Mouse (Mus musculus) G1E (cell line): ENCODE data around the gene Ndufa11. TPM values are rescaled to one million over a fixed set of nuclear protein-coding genes. Genes with fewer than 3 reads are reported as not detected.

Experiments used
- ATAC-seq: 2 replicates; pipeline ENCODE4 v1.8.0; 2016; ENCODE audit warnings: mild to moderate bottlenecking; ENCODE audit not compliant: insufficient number of reproducible peaks, poor library complexity, low FRiP score, severe bottlenecking; ENCODE audit errors: extremely low read depth
- DNase-seq: peaks from one replicate; pipeline ENCODE4 v3.0.0; 2012; ENCODE audit warnings: low spot score
- H3K27me3 ChIP-seq: 2 replicates; pipeline ENCODE4 v1.6.1; 2012; ENCODE audit warnings: mild to moderate bottlenecking, low read length, inconsistent platforms; ENCODE audit not compliant: insufficient read depth
- H3K36me3 ChIP-seq: replicated peaks from 2 replicates; pipeline ENCODE3; 2012; ENCODE audit warnings: mild to moderate bottlenecking, inconsistent platforms
- H3K4me1 ChIP-seq: 2 replicates; pipeline ENCODE4 v1.6.1; 2012; ENCODE audit warnings: low read depth, low read length, inconsistent platforms, mixed read lengths; ENCODE audit not compliant: insufficient read depth
- H3K4me3 ChIP-seq: 2 replicates; pipeline ENCODE4 v1.5.1; 2012; ENCODE audit warnings: low read depth, mild to moderate bottlenecking, inconsistent platforms, low read length, moderate library complexity, mixed read lengths
- H3K9me3 ChIP-seq: replicated peaks from 2 replicates; pipeline ENCODE4 v1.6.1; 2012; ENCODE audit warnings: inconsistent platforms
- CTCF ChIP-seq: IDR thresholded peaks from 2 replicates; pipeline ENCODE4 v1.5.1; 2012; ENCODE audit warnings: low read depth, low read length, inconsistent platforms, mixed read lengths
- GATA1 ChIP-seq: IDR thresholded peaks from 2 replicates; pipeline ENCODE4 v1.6.1; 2012; ENCODE audit warnings: borderline replicate concordance, low read length, inconsistent platforms, mixed read lengths
- GATA2 ChIP-seq: IDR thresholded peaks from 2 replicates; pipeline ENCODE4 v1.6.1; 2012; ENCODE audit warnings: low read depth, low read length, inconsistent platforms, borderline replicate concordance
- POLR2AphosphoS5 ChIP-seq: IDR thresholded peaks from 2 replicates; pipeline ENCODE4 v1.6.1; 2012; ENCODE audit warnings: low read depth, low read length, inconsistent platforms; ENCODE audit not compliant: insufficient replicate concordance
- TAL1 ChIP-seq: conservative IDR thresholded peaks from 2 replicates; pipeline ENCODE4 v1.6.1; 2012; ENCODE audit warnings: low read depth, low read length, inconsistent platforms, mixed read lengths
- polyA plus RNA-seq: library from polyadenylated mRNA; stranded (reverse); fragments of >175 nt; gene quantifications from 2 replicates; pipeline ENCODE4 v1.2.3, GENCODE M21; 2012
- total RNA-seq, 2 experiments: library from RNA; stranded (forward) in 1 of 2; stranded (reverse) in 1 of 2; fragments of 200-1000 nt in 1 of 2; fragments of >200 nt in 1 of 2; fragmentation: Nextera tagmentation in 1 of 2; gene quantifications; 2 replicates each; pipeline ENCODE4 v1.2.3; 2014 to 2017

Gene Ndufa11
- total and polyA plus RNA-seq, 3 experiments, result 74.9 to 319 (median 186) TPM

GRCm38 (mm10) chr17:56766631-56767405, 49.3 kb downstream of the Ndufa11 start:
- peaks cover 62% of the 10 kb centered on the region for H3K36me3 ChIP-seq
- DNase-seq (no peak), ATAC-seq (no peak)
- TF ChIP-seq TAL1 (no peak), CTCF (no peak), GATA2 (no peak), POLR2AphosphoS5 (no peak), GATA1 (no peak)
- 0 out of 2 replicates have a peak overlapping the region, but pooled peaks have one; percentile 8 for H3K4me3 ChIP-seq
- H3K9me3 ChIP-seq, result no peaks in the 10 kb centered on the region
- peaks cover 50% of the 10 kb centered on the region for H3K4me1 ChIP-seq
- no peaks in the 10 kb centered on the region for H3K27me3 ChIP-seq

- TF ChIP-seq TAL1, result no peak
- TF ChIP-seq GATA2, result no peak
- TF ChIP-seq POLR2AphosphoS5, result no peak
- TF ChIP-seq CTCF, result no peak
- TF ChIP-seq GATA1, result no peak
- ATAC-seq (no peak), DNase-seq (no peak)
- Histone ChIP-seq H3K9me3 (no peaks in the 10 kb centered on the region), H3K4me1 (peaks cover 47% of the 10 kb centered on the region), H3K27me3 (no peaks in the 10 kb centered on the region), H3K36me3 (peaks cover 69% of the 10 kb centered on the region), H3K4me3 (0 out of 2 replicates have a peak overlapping the region, but pooled peaks have one; percentile 2)
Measured at GRCm38 (mm10) chr17:56767531-56768135, 50.1 kb downstream of the Ndufa11 start.

- Histone ChIP-seq H3K36me3 (peaks cover 74% of the 10 kb centered on the region), H3K9me3 (no peaks in the 10 kb centered on the region), H3K27me3 (no peaks in the 10 kb centered on the region), H3K4me1 (peaks cover 47% of the 10 kb centered on the region), H3K4me3 (no peak overlapping the region)
- no peak for ATAC-seq
- no peak for TF ChIP-seq CTCF
- TF ChIP-seq GATA2, result no peak
- no peak for TF ChIP-seq TAL1
- TF ChIP-seq POLR2AphosphoS5, result no peak
- TF ChIP-seq GATA1, result no peak
- DNase-seq, result no peak
Measured at GRCm38 (mm10) chr17:56768941-56769340, 51.4 kb downstream of the Ndufa11 start.

- H3K9me3 ChIP-seq, result no peaks in the 10 kb centered on the region
- DNase-seq (no peak), ATAC-seq (no peak)
- H3K4me3 ChIP-seq, result no peak within 1 kb of the TSS
- H3K27me3 ChIP-seq, result no peaks in the 10 kb centered on the region
- TF ChIP-seq TAL1 (no peak), GATA1 (no peak), POLR2AphosphoS5 (no peak), GATA2 (no peak), CTCF (no peak)
- H3K36me3 ChIP-seq, result peaks cover 74% of the 10 kb centered on the region
- H3K4me1 ChIP-seq, result peaks cover 42% of the 10 kb centered on the region
Measured at GRCm38 (mm10) chr17:56769950-56770349, 52.4 kb downstream of the Ndufa11 start, which contains the start of gene Prr22. Gene Prr22 (plus strand): TSS chr17:56770250.

Other genes starting within 250 kb of the Ndufa11 start
- gene Ptprs, start 241.3 kb upstream of the Ndufa11 start, total RNA-seq (2014; fragmentation: Nextera tagmentation), result 70.5 and 77.2 TPM in 2 replicates
- 16.4 and 16.7 TPM in 2 replicates for gene Ptprs, start 241.3 kb upstream of the Ndufa11 start, total RNA-seq (2017)
- 83.6 and 90.8 TPM in 2 replicates for gene Ptprs, start 241.3 kb upstream of the Ndufa11 start, polyA plus RNA-seq
- gene Znrf4, start 205.3 kb upstream of the Ndufa11 start, total RNA-seq (2014; fragmentation: Nextera tagmentation), result not detected in 2 replicates
- 0.17 TPM in 1 of 2 replicates, not detected in the other for gene Znrf4, start 205.3 kb upstream of the Ndufa11 start, total RNA-seq (2017)
- not detected in 2 replicates for gene Znrf4, start 205.3 kb upstream of the Ndufa11 start, polyA plus RNA-seq
- 4.4 and 6.5 TPM in 2 replicates for gene Gm20219, start 163.4 kb upstream of the Ndufa11 start, total RNA-seq (2014; fragmentation: Nextera tagmentation)
- 0.38 and 0.41 TPM in 2 replicates for gene Gm20219, start 163.4 kb upstream of the Ndufa11 start, total RNA-seq (2017)
- 0.69 and 1.0 TPM in 2 replicates for gene Gm20219, start 163.4 kb upstream of the Ndufa11 start, polyA plus RNA-seq
- gene Safb2, start 133.2 kb upstream of the Ndufa11 start, total RNA-seq (2014; fragmentation: Nextera tagmentation), result 111 and 194 TPM in 2 replicates
- gene Safb2, start 133.2 kb upstream of the Ndufa11 start, total RNA-seq (2017), result 55.2 and 78.2 TPM in 2 replicates
- 209 and 224 TPM in 2 replicates for gene Safb2, start 133.2 kb upstream of the Ndufa11 start, polyA plus RNA-seq
- gene Safb, start 132.9 kb upstream of the Ndufa11 start, total RNA-seq (2014; fragmentation: Nextera tagmentation), result 67.0 and 76.5 TPM in 2 replicates
- 85.0 and 121 TPM in 2 replicates for gene Safb, start 132.9 kb upstream of the Ndufa11 start, total RNA-seq (2017)
- 151 and 154 TPM in 2 replicates for gene Safb, start 132.9 kb upstream of the Ndufa11 start, polyA plus RNA-seq
- 42.8 and 61.4 TPM in 2 replicates for gene 2410015M20Rik, start 108.0 kb upstream of the Ndufa11 start, total RNA-seq (2014; fragmentation: Nextera tagmentation)
- gene 2410015M20Rik, start 108.0 kb upstream of the Ndufa11 start, total RNA-seq (2017), result 101 and 133 TPM in 2 replicates
- gene 2410015M20Rik, start 108.0 kb upstream of the Ndufa11 start, polyA plus RNA-seq, result 278 and 377 TPM in 2 replicates
- 1,715 and 1,885 TPM in 2 replicates for gene Rpl36, start 104.4 kb upstream of the Ndufa11 start, total RNA-seq (2014; fragmentation: Nextera tagmentation)
- gene Rpl36, start 104.4 kb upstream of the Ndufa11 start, total RNA-seq (2017), result 2,574 and 3,073 TPM in 2 replicates
- gene Rpl36, start 104.4 kb upstream of the Ndufa11 start, polyA plus RNA-seq, result 9,624 and 13,197 TPM in 2 replicates
- gene Lonp1, start 90.9 kb upstream of the Ndufa11 start, total RNA-seq (2014; fragmentation: Nextera tagmentation), result 67.8 and 74.4 TPM in 2 replicates
- 101 and 103 TPM in 2 replicates for gene Lonp1, start 90.9 kb upstream of the Ndufa11 start, total RNA-seq (2017)
- gene Lonp1, start 90.9 kb upstream of the Ndufa11 start, polyA plus RNA-seq, result 174 and 182 TPM in 2 replicates
- not detected in 2 replicates for gene Catsperd, start 89.6 kb upstream of the Ndufa11 start, total RNA-seq (2014; fragmentation: Nextera tagmentation)
- gene Catsperd, start 89.6 kb upstream of the Ndufa11 start, total RNA-seq (2017), result 0.17 TPM in 1 of 2 replicates, not detected in the other
- not detected in 2 replicates for gene Catsperd, start 89.6 kb upstream of the Ndufa11 start, polyA plus RNA-seq
- 39.4 and 54.7 TPM in 2 replicates for gene Ranbp3, start 44.5 kb upstream of the Ndufa11 start, total RNA-seq (2014; fragmentation: Nextera tagmentation)
- gene Ranbp3, start 44.5 kb upstream of the Ndufa11 start, total RNA-seq (2017), result 70.5 and 83.3 TPM in 2 replicates
- 142 and 143 TPM in 2 replicates for gene Ranbp3, start 44.5 kb upstream of the Ndufa11 start, polyA plus RNA-seq
- 32.0 and 46.9 TPM in 2 replicates for gene Vmac, start 255 bp downstream of the Ndufa11 start, total RNA-seq (2014; fragmentation: Nextera tagmentation)
- gene Vmac, start 255 bp downstream of the Ndufa11 start, total RNA-seq (2017), result 9.4 and 10.3 TPM in 2 replicates
- gene Vmac, start 255 bp downstream of the Ndufa11 start, polyA plus RNA-seq, result 12.9 and 16.3 TPM in 2 replicates
- not detected in 2 replicates for gene Nrtn, start 39.8 kb downstream of the Ndufa11 start, total RNA-seq (2014; fragmentation: Nextera tagmentation)
- not detected in 2 replicates for gene Nrtn, start 39.8 kb downstream of the Ndufa11 start, total RNA-seq (2017)
- gene Nrtn, start 39.8 kb downstream of the Ndufa11 start, polyA plus RNA-seq, result not detected in 2 replicates
- gene Dus3l, start 47.0 kb downstream of the Ndufa11 start, total RNA-seq (2014; fragmentation: Nextera tagmentation), result 8.7 and 12.0 TPM in 2 replicates
- 12.4 and 15.0 TPM in 2 replicates for gene Dus3l, start 47.0 kb downstream of the Ndufa11 start, total RNA-seq (2017)
- 52.5 and 57.1 TPM in 2 replicates for gene Dus3l, start 47.0 kb downstream of the Ndufa11 start, polyA plus RNA-seq
- gene Prr22, start 52.5 kb downstream of the Ndufa11 start, total RNA-seq (2014; fragmentation: Nextera tagmentation), result not detected in 2 replicates
- gene Prr22, start 52.5 kb downstream of the Ndufa11 start, total RNA-seq (2017), result 0.17 and 0.22 TPM in 2 replicates
- gene Prr22, start 52.5 kb downstream of the Ndufa11 start, polyA plus RNA-seq, result 3.5 and 5.0 TPM in 2 replicates
- 21.4 and 27.9 TPM in 2 replicates for gene Rfx2, start 113.2 kb downstream of the Ndufa11 start, total RNA-seq (2014; fragmentation: Nextera tagmentation)
- gene Rfx2, start 113.2 kb downstream of the Ndufa11 start, total RNA-seq (2017), result 3.9 and 4.1 TPM in 2 replicates
- 36.4 and 38.2 TPM in 2 replicates for gene Rfx2, start 113.2 kb downstream of the Ndufa11 start, polyA plus RNA-seq
- not detected in 2 replicates for gene Acsbg2, start 156.7 kb downstream of the Ndufa11 start, total RNA-seq (2014; fragmentation: Nextera tagmentation)
- 0.11 TPM in 1 of 2 replicates, not detected in the other for gene Acsbg2, start 156.7 kb downstream of the Ndufa11 start, total RNA-seq (2017)
- not detected in 2 replicates for gene Acsbg2, start 156.7 kb downstream of the Ndufa11 start, polyA plus RNA-seq
- gene 1700061G19Rik, start 157.7 kb downstream of the Ndufa11 start, total RNA-seq (2014; fragmentation: Nextera tagmentation), result not detected in 2 replicates
- gene 1700061G19Rik, start 157.7 kb downstream of the Ndufa11 start, total RNA-seq (2017), result 0.22 TPM in 1 of 2 replicates, not detected in the other
- not detected in 2 replicates for gene 1700061G19Rik, start 157.7 kb downstream of the Ndufa11 start, polyA plus RNA-seq
- 15.3 and 22.1 TPM in 2 replicates for gene Mllt1, start 217.6 kb downstream of the Ndufa11 start, total RNA-seq (2014; fragmentation: Nextera tagmentation)
- 7.6 and 8.2 TPM in 2 replicates for gene Mllt1, start 217.6 kb downstream of the Ndufa11 start, total RNA-seq (2017)
- gene Mllt1, start 217.6 kb downstream of the Ndufa11 start, polyA plus RNA-seq, result 75.9 and 76.1 TPM in 2 replicates